Mouse (Mus musculus) stomach, postnatal 0 days (tissue): Measurements from ENCODE around the gene Ces3a. TPM values are rescaled to one million over a fixed set of nuclear protein-coding genes. Genes with fewer than 3 reads are reported as not detected.

Experiments used
- ATAC-seq: fragments of 200-750 bp; cut with Nextera tagmentation; 2 replicates; pipeline ENCODE4 v1.8.0; 2017; ENCODE audit not compliant: low FRiP score, low TSS enrichment
- DNase-seq: peaks from one replicate; pipeline ENCODE4 v3.0.0-alpha.2; 2016; ENCODE audit warnings: low spot score
- H3K27ac ChIP-seq: fragments of 300-500 bp; sonication (generic); replicated peaks from 2 replicates; pipeline ENCODE4 v1.5.1; 2014; ENCODE audit warnings: mild to moderate bottlenecking, control low read depth
- H3K27me3 ChIP-seq: fragments of 300-500 bp; sonication (generic); 2 replicates; pipeline ENCODE4 v1.6.1; 2014; ENCODE audit warnings: low read length; ENCODE audit not compliant: control insufficient read depth, insufficient read depth
- H3K36me3 ChIP-seq: fragments of 300-500 bp; sonication (generic); 2 replicates; pipeline ENCODE4 v1.6.1; 2014; ENCODE audit warnings: low read length, mixed read lengths; ENCODE audit not compliant: control insufficient read depth, insufficient read depth
- H3K4me1 ChIP-seq: fragments of 300-500 bp; sonication (generic); replicated peaks from 2 replicates; pipeline ENCODE4 v1.6.1; 2014; ENCODE audit warnings: antibody characterized with exemption; ENCODE audit not compliant: control insufficient read depth, insufficient read depth
- H3K4me2 ChIP-seq: fragments of 300-500 bp; sonication (generic); replicated peaks from 2 replicates; pipeline ENCODE4 v1.6.1; 2014; ENCODE audit warnings: low read depth, mild to moderate bottlenecking, control low read depth, moderate library complexity
- H3K4me3 ChIP-seq: fragments of 300-500 bp; sonication (generic); 2 replicates; pipeline ENCODE4 v1.5.1; 2014; ENCODE audit warnings: low read depth, low read length, control low read depth
- H3K9ac ChIP-seq: fragments of 300-500 bp; sonication (generic); 2 replicates; pipeline ENCODE4 v1.6.1; 2014; ENCODE audit warnings: mild to moderate bottlenecking, low read length, control low read depth, mixed read lengths
- H3K9me3 ChIP-seq: fragments of 300-500 bp; sonication (generic); 2 replicates; pipeline ENCODE4 v1.6.1; 2016; ENCODE audit warnings: low read length; ENCODE audit not compliant: control insufficient read depth
- CTCF ChIP-seq: IDR thresholded peaks from 2 replicates; pipeline ENCODE4 v1.5.1; 2016; ENCODE audit warnings: antibody characterized with exemption, low read depth, mild to moderate bottlenecking, moderate library complexity
- EP300 ChIP-seq: optimal IDR thresholded peaks from 2 replicates; pipeline ENCODE3; 2016; ENCODE audit warnings: antibody characterized with exemption
- WGBS: fragments of 180-500 bp; shearing (Covaris S2); extraction: QIAGEN DNeasy Blood & Tissue Kit; methylation state at CpG from one replicate; pipeline ENCODE4 v1.1.7; 2014; 5-methylcytosine and 5-hydroxymethylcytosine counted together
- polyA plus RNA-seq: library from polyadenylated mRNA; unstranded; fragments of >200 nt; fragmentation: Nextera tagmentation; extraction: Ambion mirVana; gene quantifications from 2 replicates; pipeline ENCODE4 v1.2.1, GENCODE M21; 2015

The Ces3a gene
- polyA plus RNA-seq, 1 experiment from 2014 or later: 1.3 TPM

- no peak overlapping the region for H3K4me3 ChIP-seq
- no peaks in the 10 kb centered on the region for H3K27me3 ChIP-seq
- no peaks in the 10 kb centered on the region for H3K4me1 ChIP-seq
- DNase-seq (no peak), ATAC-seq (no peak)
- H3K36me3 ChIP-seq: no peaks in the 10 kb centered on the region
- H3K4me2 ChIP-seq: no peak overlapping the region
- no peak overlapping the region for H3K9ac ChIP-seq
- no peak overlapping the region for H3K27ac ChIP-seq
- no peak for TF ChIP-seq EP300
- no peak for TF ChIP-seq CTCF
- H3K9me3 ChIP-seq: no peaks in the 10 kb centered on the region
- WGBS: 84% methylated on average over 1 of the region's 1 CpGs
Measured at GRCm38 (mm10) chr8:105021954-105022353, 26.4 kb upstream of the Ces3a start.

DNA sequence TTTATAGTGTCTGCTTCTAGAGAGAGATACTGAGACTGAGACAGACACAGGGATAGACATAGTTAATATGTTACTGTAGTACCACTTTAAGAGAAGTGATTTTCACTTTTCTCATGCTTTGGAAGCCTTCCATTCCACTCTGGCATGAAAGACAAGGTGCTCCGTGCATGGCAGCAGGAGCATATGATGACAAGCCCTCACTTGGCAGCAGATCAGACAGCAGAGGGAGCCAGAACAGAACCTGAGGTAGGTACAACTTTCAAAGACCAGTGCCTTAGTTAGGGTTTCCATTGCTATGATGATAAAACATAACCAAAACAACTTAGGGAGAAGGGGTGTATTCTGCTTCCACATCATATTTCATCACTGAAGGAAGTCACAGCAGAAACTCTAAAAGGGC, 25.3 kb upstream of the Ces3a start:
- H3K4me1 ChIP-seq: no peaks in the 10 kb centered on the region
- no peak overlapping the region for H3K9ac ChIP-seq
- no peak for ATAC-seq
- TF ChIP-seq EP300 (no peak), CTCF (peak; percentile 50)
- no peaks in the 10 kb centered on the region for H3K27me3 ChIP-seq
- peak; percentile 16 for DNase-seq
- no peaks in the 10 kb centered on the region for H3K9me3 ChIP-seq
- WGBS: 30% methylated on average over 1 of the region's 1 CpGs
- H3K4me3 ChIP-seq: no peak overlapping the region
- H3K36me3 ChIP-seq: no peaks in the 10 kb centered on the region
- no peak overlapping the region for H3K4me2 ChIP-seq
- no peak overlapping the region for H3K27ac ChIP-seq

DNA sequence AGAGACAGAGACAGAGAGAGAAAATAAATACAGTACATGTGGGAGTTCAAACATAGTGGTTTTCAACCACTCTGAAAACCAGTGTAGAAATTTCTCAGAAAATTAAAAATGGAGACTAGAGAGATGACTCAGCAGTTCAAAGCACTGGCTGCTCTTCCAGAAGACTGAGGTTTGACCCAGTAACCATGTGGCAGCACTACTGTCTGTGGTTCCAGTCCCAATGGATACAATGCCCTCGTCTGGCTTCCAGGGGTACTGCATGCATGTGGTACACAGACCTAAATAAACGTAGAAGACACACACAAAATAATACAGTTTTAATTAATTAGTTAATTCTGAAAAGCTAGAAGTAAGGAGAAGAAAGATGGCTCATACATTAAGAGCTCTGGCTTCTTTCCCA, 23.4 kb upstream of the Ces3a start:
- peak; percentile 21 for DNase-seq
- no peak overlapping the region for H3K27ac ChIP-seq
- TF ChIP-seq CTCF (peak; percentile 66), EP300 (no peak)
- no peak overlapping the region for H3K4me3 ChIP-seq
- no peak overlapping the region for H3K4me2 ChIP-seq
- H3K36me3 ChIP-seq: no peaks in the 10 kb centered on the region
- no peaks in the 10 kb centered on the region for H3K27me3 ChIP-seq
- 68% methylated on average over 2 of the region's 2 CpGs for WGBS
- H3K9ac ChIP-seq: no peak overlapping the region
- no peaks in the 10 kb centered on the region for H3K9me3 ChIP-seq
- no peak for ATAC-seq
- H3K4me1 ChIP-seq: no peaks in the 10 kb centered on the region

- no peaks in the 10 kb centered on the region for H3K9me3 ChIP-seq
- H3K4me3 ChIP-seq: no peak overlapping the region
- no peaks in the 10 kb centered on the region for H3K36me3 ChIP-seq
- DNase-seq: peak; percentile 6
- ATAC-seq: no peak
- H3K4me1 ChIP-seq: no peaks in the 10 kb centered on the region
- no peak for TF ChIP-seq CTCF
- no peak for TF ChIP-seq EP300
- H3K27me3 ChIP-seq: no peaks in the 10 kb centered on the region
- no peak overlapping the region for H3K4me2 ChIP-seq
- H3K27ac ChIP-seq: no peak overlapping the region
- 32% methylated on average over 1 of the region's 1 CpGs for WGBS
- H3K9ac ChIP-seq: no peak overlapping the region
Measured at GRCm38 (mm10) chr8:105043510-105043909, 4.9 kb upstream of the Ces3a start.

DNA sequence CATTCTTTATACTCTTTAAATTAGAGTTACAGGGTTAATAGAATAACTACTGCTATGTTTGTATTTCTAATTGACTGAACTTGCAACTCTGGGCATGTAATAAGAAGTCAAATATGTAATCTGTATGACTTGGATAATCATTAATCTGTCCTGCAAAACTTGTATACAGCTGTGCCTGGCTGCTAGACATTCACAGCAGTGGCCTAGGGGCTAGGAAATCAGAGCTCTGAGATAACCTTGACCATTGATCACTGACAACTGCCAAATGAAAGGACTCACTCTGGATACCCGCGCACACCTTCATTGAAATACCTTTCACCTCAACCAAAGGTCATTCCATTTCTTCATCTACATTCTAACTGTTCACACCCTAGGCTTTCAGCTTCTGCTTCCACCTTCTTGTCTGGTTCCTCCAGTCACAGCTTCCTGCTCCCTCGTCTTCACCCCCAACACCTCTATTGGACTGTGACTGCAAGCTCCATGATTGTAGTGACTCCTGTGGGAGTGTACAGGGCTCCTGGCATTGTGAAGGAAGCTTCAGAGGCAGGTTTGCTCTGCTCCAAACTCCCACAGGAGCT, 2.5 kb upstream of the Ces3a start:
- H3K27me3 ChIP-seq: no peaks in the 10 kb centered on the region
- DNase-seq: peak; percentile 41
- peak; percentile 80 for ATAC-seq
- 0 out of 2 replicates have a peak overlapping the region, but pooled peaks have one; percentile 45 for H3K27ac ChIP-seq
- no peak overlapping the region for H3K4me3 ChIP-seq
- no peak overlapping the region for H3K9ac ChIP-seq
- WGBS: 52% methylated on average over 3 of the region's 3 CpGs
- no peaks in the 10 kb centered on the region for H3K36me3 ChIP-seq
- no peak for TF ChIP-seq CTCF
- TF ChIP-seq EP300: no peak
- no peak overlapping the region for H3K4me2 ChIP-seq
- no peaks in the 10 kb centered on the region for H3K9me3 ChIP-seq
- H3K4me1 ChIP-seq: no peaks in the 10 kb centered on the region

- Histone ChIP-seq H3K9me3 (no peaks in the 10 kb centered on the region), H3K4me3 (no peak overlapping the region), H3K9ac (no peak overlapping the region), H3K36me3 (no peaks in the 10 kb centered on the region), H3K4me2 (no peak overlapping the region), H3K4me1 (no peaks in the 10 kb centered on the region), H3K27ac (no peak overlapping the region), H3K27me3 (no peaks in the 10 kb centered on the region)
- 88% methylated on average over 4 of the region's 4 CpGs for WGBS
- DNase-seq (peak; percentile 3), ATAC-seq (no peak)
- no peak for TF ChIP-seq EP300
Measured at GRCm38 (mm10) chr8:105056211-105056610, 7.8 kb downstream of the Ces3a start.
